Mouse (Mus musculus) stomach, embryonic 16.5 days (tissue): ENCODE measurements around the gene Rnf181. TPM values are rescaled to one million over a fixed set of nuclear protein-coding genes. Genes with fewer than 3 reads are reported as not detected.
A peak's percentile ranks its signal among the peaks of the same experiment; 100 is the strongest.

Source experiments
- ATAC-seq: fragments of 200-750 bp; cut with Nextera tagmentation; 2 replicates; pipeline ENCODE4 v1.8.0; 2017; ENCODE audit warnings: moderate number of reproducible peaks, moderate TSS enrichment; ENCODE audit not compliant: insufficient read depth, low FRiP score
- H3K27ac ChIP-seq: fragments of 300-500 bp; sonication (generic); 2 replicates; pipeline ENCODE4 v1.5.1; 2014; ENCODE audit warnings: low read length
- H3K27me3 ChIP-seq: fragments of 300-500 bp; sonication (generic); 2 replicates; pipeline ENCODE4 v1.6.1; 2014; ENCODE audit warnings: low read length, control low read depth, mixed read lengths; ENCODE audit not compliant: control insufficient read depth, insufficient read depth
- H3K36me3 ChIP-seq: fragments of 300-500 bp; sonication (generic); 2 replicates; pipeline ENCODE4 v1.6.1; 2014; ENCODE audit warnings: low read length; ENCODE audit not compliant: control insufficient read depth, insufficient read depth
- H3K4me1 ChIP-seq: fragments of 300-500 bp; sonication (generic); 2 replicates; pipeline ENCODE4 v1.6.1; 2014; ENCODE audit warnings: low read length, control low read depth, mixed read lengths; ENCODE audit not compliant: control insufficient read depth, insufficient read depth
- H3K4me2 ChIP-seq: fragments of 300-500 bp; sonication (generic); 2 replicates; pipeline ENCODE4 v1.6.1; 2014; ENCODE audit warnings: low read depth, low read length, mixed read lengths
- H3K4me3 ChIP-seq: fragments of 300-500 bp; sonication (generic); replicated peaks from 2 replicates; pipeline ENCODE4 v1.5.1; 2014; ENCODE audit warnings: mild to moderate bottlenecking, low read length
- H3K9ac ChIP-seq: fragments of 300-500 bp; sonication (generic); 2 replicates; pipeline ENCODE4 v1.6.1; 2014; ENCODE audit warnings: low read length
- H3K9me3 ChIP-seq: fragments of 300-500 bp; sonication (generic); replicated peaks from 2 replicates; pipeline ENCODE4 v1.6.1; 2016; ENCODE audit warnings: low read length, control low read depth; ENCODE audit not compliant: control insufficient read depth
- WGBS: fragments of 180-500 bp; shearing (Covaris S2); extraction: QIAGEN DNeasy Blood & Tissue Kit; methylation state at CpG from one replicate; pipeline ENCODE4 v1.1.7; 2014; 5-methylcytosine and 5-hydroxymethylcytosine counted together
- polyA plus RNA-seq: library from polyadenylated mRNA; unstranded; fragments of >200 nt; fragmentation: Nextera tagmentation; extraction: Ambion mirVana; gene quantifications from 2 replicates; pipeline ENCODE4 v1.2.1, GENCODE M21; 2015

The Rnf181 gene
- polyA plus RNA-seq, 1 experiment from 2014 or later = 139 TPM

GRCm38 (mm10) chr6:72379377-72380130 is 12.8 kb upstream of the Rnf181 start:
- Histone ChIP-seq H3K4me2 (peak overlapping the region; percentile 65), H3K4me3 (peak overlapping the region; percentile 62), H3K9me3 (no peaks in the 10 kb centered on the region), H3K9ac (peak overlapping the region; percentile 81), H3K27ac (peak overlapping the region; percentile 56), H3K36me3 (no peaks in the 10 kb centered on the region), H3K4me1 (peaks cover 3% of the 10 kb centered on the region; the same call in 1 of the 2 replicates), H3K27me3 (no peaks in the 10 kb centered on the region)
- ATAC-seq = no peak
- 47% methylated on average over 7 of the region's 7 CpGs for WGBS

GRCm38 (mm10) chr6:72378510-72379234 is 11.9 kb upstream of the Rnf181 start:
- H3K4me3 ChIP-seq = no peak overlapping the region
- no peak overlapping the region for H3K9ac ChIP-seq
- H3K36me3 ChIP-seq = no peaks in the 10 kb centered on the region
- H3K27ac ChIP-seq = no peak overlapping the region
- no peak overlapping the region; the same call in 1 of the 2 replicates for H3K4me2 ChIP-seq
- no peaks in the 10 kb centered on the region for H3K27me3 ChIP-seq
- H3K4me1 ChIP-seq = peaks cover 8% of the 10 kb centered on the region; the same call in 1 of the 2 replicates
- 86% methylated on average over 8 of the region's 8 CpGs for WGBS
- ATAC-seq = no peak
- H3K9me3 ChIP-seq = no peaks in the 10 kb centered on the region

- peaks cover 24% of the 10 kb centered on the region for H3K4me1 ChIP-seq
- no peak overlapping the region for H3K4me3 ChIP-seq
- no peak overlapping the region for H3K9ac ChIP-seq
- H3K9me3 ChIP-seq = no peaks in the 10 kb centered on the region
- ATAC-seq = no peak
- no peaks in the 10 kb centered on the region for H3K36me3 ChIP-seq
- WGBS = 65% methylated on average over 15 of the region's 15 CpGs
- no peak overlapping the region for H3K4me2 ChIP-seq
- no peaks in the 10 kb centered on the region for H3K27me3 ChIP-seq
- no peak overlapping the region for H3K27ac ChIP-seq
These were observed 8.2 kb upstream of the Rnf181 start for GRCm38 (mm10) chr6:72374820-72375563.

- no peak; the same call in 1 of the 2 replicates for ATAC-seq
- Histone ChIP-seq H3K27ac (no peak overlapping the region), H3K36me3 (no peaks in the 10 kb centered on the region), H3K4me2 (no peak overlapping the region), H3K4me1 (peaks cover 24% of the 10 kb centered on the region), H3K9me3 (no peaks in the 10 kb centered on the region), H3K4me3 (no peak overlapping the region), H3K27me3 (no peaks in the 10 kb centered on the region), H3K9ac (no peak overlapping the region)
- WGBS = 49% methylated on average over 7 of the region's 7 CpGs
These were observed 7.5 kb upstream of the Rnf181 start for GRCm38 (mm10) chr6:72374206-72374605.

- Histone ChIP-seq H3K27ac (no peak overlapping the region), H3K4me3 (no peak overlapping the region), H3K4me2 (no peak overlapping the region), H3K9me3 (no peaks in the 10 kb centered on the region), H3K36me3 (no peaks in the 10 kb centered on the region), H3K4me1 (peaks cover 24% of the 10 kb centered on the region), H3K9ac (no peak overlapping the region), H3K27me3 (no peaks in the 10 kb centered on the region)
- no peak for ATAC-seq
- WGBS = 67% methylated on average over 4 of the region's 4 CpGs
These were observed 6.4 kb upstream of the Rnf181 start for GRCm38 (mm10) chr6:72373184-72373583.

- Histone ChIP-seq H3K9me3 (no peaks in the 10 kb centered on the region), H3K9ac (peak overlapping the region; percentile 58; the same call in 1 of the 2 replicates), H3K4me1 (peaks cover 24% of the 10 kb centered on the region), H3K4me3 (no peak overlapping the region), H3K27me3 (no peaks in the 10 kb centered on the region), H3K27ac (peak overlapping the region; percentile 86), H3K36me3 (no peaks in the 10 kb centered on the region), H3K4me2 (no peak overlapping the region)
- 0 out of 2 replicates have a peak, but pooled peaks have one; percentile 10 for ATAC-seq
- WGBS = 18% methylated on average over 1 of the region's 1 CpGs
These were observed 4.8 kb upstream of the Rnf181 start for GRCm38 (mm10) chr6:72371571-72371970.

GRCm38 (mm10) chr6:72371147-72371546 is 4.4 kb upstream of the Rnf181 start:
- Histone ChIP-seq H3K9me3 (no peaks in the 10 kb centered on the region), H3K4me1 (peaks cover 24% of the 10 kb centered on the region), H3K9ac (peak overlapping the region; percentile 58; the same call in 1 of the 2 replicates), H3K4me2 (no peak overlapping the region), H3K27ac (peak overlapping the region; percentile 86), H3K27me3 (no peaks in the 10 kb centered on the region), H3K36me3 (no peaks in the 10 kb centered on the region), H3K4me3 (no peak overlapping the region)
- 30% methylated on average over 5 of the region's 5 CpGs for WGBS
- peak; percentile 56; the same call in 1 of the 2 replicates for ATAC-seq

- Histone ChIP-seq H3K9me3 (no peaks in the 10 kb centered on the region), H3K27ac (peak overlapping the region; percentile 86), H3K36me3 (no peaks in the 10 kb centered on the region), H3K9ac (no peak overlapping the region), H3K27me3 (no peaks in the 10 kb centered on the region), H3K4me1 (peaks cover 24% of the 10 kb centered on the region), H3K4me2 (no peak overlapping the region), H3K4me3 (no peak overlapping the region)
- 70% methylated on average over 12 of the region's 12 CpGs for WGBS
- ATAC-seq = no peak
These were observed 3.3 kb upstream of the Rnf181 start for GRCm38 (mm10) chr6:72370091-72370490.
